Mouse (Mus musculus) liver, embryonic 14.5 days (tissue): Measurements from ENCODE around the gene Egln1. TPM values are rescaled to one million over a fixed set of nuclear protein-coding genes. Genes with fewer than 3 reads are reported as not detected.

Source experiments
- ATAC-seq: fragments of 200-750 bp; cut with Nextera tagmentation; 2 replicates; pipeline ENCODE4 v1.8.0; 2017; ENCODE audit warnings: moderate number of reproducible peaks, mild to moderate bottlenecking, moderate library complexity; ENCODE audit not compliant: insufficient read depth
- DNase-seq, 3 experiments: peaks; one replicate each; pipeline ENCODE4 v3.0.0-alpha.2; 2012 to 2013; ENCODE audit warnings: low read depth in 3 of 3, low spot score in 3 of 3
- H3K27ac ChIP-seq: fragments of 300-500 bp; sonication (generic); 2 replicates; pipeline ENCODE4 v1.5.1; 2014; ENCODE audit warnings: moderate library complexity, mild to moderate bottlenecking, control low read depth, inconsistent platforms
- H3K27me3 ChIP-seq: fragments of 300-500 bp; sonication (generic); 2 replicates; pipeline ENCODE4 v1.6.1; 2014; ENCODE audit warnings: mild to moderate bottlenecking, low read length, moderate library complexity; ENCODE audit not compliant: control insufficient read depth, insufficient read depth
- H3K36me3 ChIP-seq: fragments of 300-500 bp; sonication (generic); replicated peaks from 2 replicates; pipeline ENCODE4 v1.6.1; 2014; ENCODE audit warnings: low read depth; ENCODE audit not compliant: control insufficient read depth, insufficient read depth
- H3K4me1 ChIP-seq, 2 experiments: fragments of 200-500 bp in 1 of 2; fragments of 300-500 bp in 1 of 2; sonication (generic) in 1 of 2; replicated peaks; 2 replicates each; pipeline ENCODE4 v1.6.1; 2012 to 2014; ENCODE audit warnings: antibody characterized with exemption in 1 of 2, inconsistent platforms in 1 of 2, low read length in 1 of 2; ENCODE audit not compliant: control insufficient read depth in 2 of 2, insufficient read depth in 2 of 2
- H3K4me2 ChIP-seq: fragments of 300-500 bp; sonication (generic); 2 replicates; pipeline ENCODE4 v1.6.1; 2014; ENCODE audit warnings: low read depth, mild to moderate bottlenecking, control low read depth, moderate library complexity
- H3K4me3 ChIP-seq, 2 experiments: fragments of 200-500 bp in 1 of 2; fragments of 300-500 bp in 1 of 2; sonication (generic) in 1 of 2; 2 replicates each; pipeline ENCODE4 v1.5.1; 2012 to 2014; ENCODE audit warnings: low read depth in 2 of 2, low read length in 2 of 2, mild to moderate bottlenecking in 2 of 2, control low read depth in 1 of 2, inconsistent platforms in 1 of 2, moderate library complexity in 1 of 2; ENCODE audit not compliant: insufficient read depth in 1 of 2
- H3K9ac ChIP-seq: fragments of 300-500 bp; sonication (generic); replicated peaks from 2 replicates; pipeline ENCODE4 v1.6.1; 2014; ENCODE audit warnings: mild to moderate bottlenecking, control low read depth, moderate library complexity
- H3K9me3 ChIP-seq: fragments of 300-500 bp; sonication (generic); 2 replicates; pipeline ENCODE4 v1.6.1; 2016; ENCODE audit warnings: low read length, mixed read lengths; ENCODE audit not compliant: control insufficient read depth
- CTCF ChIP-seq: IDR thresholded peaks from 2 replicates; pipeline ENCODE4 v1.5.1; 2016; ENCODE audit warnings: antibody characterized with exemption, low read depth, control low read depth
- EP300 ChIP-seq: IDR thresholded peaks from 2 replicates; pipeline ENCODE4 v1.6.1; 2016; ENCODE audit warnings: antibody characterized with exemption, low read depth
- WGBS: fragments of 180-500 bp; shearing (Covaris S2); extraction: QIAGEN DNeasy Blood & Tissue Kit; methylation state at CpG from one replicate; pipeline ENCODE4 v1.1.7; 2014; ENCODE audit not compliant: insufficient replicate concordance; 5-methylcytosine and 5-hydroxymethylcytosine counted together
- polyA plus RNA-seq, 2 experiments: library from polyadenylated mRNA; depleted of rRNA in 1 of 2; stranded (reverse) in 1 of 2; unstranded in 1 of 2; fragments of >200 nt; fragmentation: Nextera tagmentation in 1 of 2; extraction: Ambion mirVana in 1 of 2; gene quantifications; 2 replicates each; pipeline versions ENCODE4 v1.2.1 to v1.2.3; 2012 to 2014

Gene Egln1
- polyA plus RNA-seq, 2 experiments: 3.9 to 5.5 TPM

GRCm38 (mm10) chr8:124910349-124910748 lies 38.8 kb downstream of the Egln1 start:
- no peak for ATAC-seq
- TF ChIP-seq EP300 (no peak), CTCF (no peak)
- Histone ChIP-seq H3K27ac (no peak overlapping the region), H3K4me2 (no peak overlapping the region), H3K9ac (no peak overlapping the region), H3K27me3 (no peaks in the 10 kb centered on the region), H3K4me3 (no peak overlapping the region), H3K4me1 (0 out of 4 replicates have a peak, but pooled peaks cover 0 to 2% of the 10 kb centered on the region in 2 experiments), H3K36me3 (peaks cover 28% of the 10 kb centered on the region), H3K9me3 (no peaks in the 10 kb centered on the region)
- 80% methylated on average over 10 of the region's 10 CpGs for WGBS
- no peak for DNase-seq

- Histone ChIP-seq H3K4me3 (no peak overlapping the region), H3K4me1 (0 out of 4 replicates have a peak, but pooled peaks cover 0 to 2% of the 10 kb centered on the region in 2 experiments), H3K27ac (no peak overlapping the region), H3K36me3 (peaks cover 31% of the 10 kb centered on the region), H3K27me3 (no peaks in the 10 kb centered on the region), H3K4me2 (no peak overlapping the region), H3K9me3 (no peaks in the 10 kb centered on the region), H3K9ac (no peak overlapping the region)
- DNase-seq (no peak), ATAC-seq (no peak)
- 92% methylated on average over 16 of the region's 16 CpGs for WGBS
- no peak for TF ChIP-seq EP300
- no peak for TF ChIP-seq CTCF
Measured at GRCm38 (mm10) chr8:124909936-124910335, 39.2 kb downstream of the Egln1 start.

GRCm38 (mm10) chr8:124905482-124905881 lies 43.6 kb downstream of the Egln1 start:
- ATAC-seq (no peak), DNase-seq (no peak)
- H3K4me2 ChIP-seq: no peak overlapping the region
- TF ChIP-seq EP300: no peak
- TF ChIP-seq CTCF: no peak
- 78% methylated on average over 2 of the region's 2 CpGs for WGBS
- H3K27me3 ChIP-seq: no peaks in the 10 kb centered on the region
- H3K4me1 ChIP-seq: no peaks in the 10 kb centered on the region
- no peaks in the 10 kb centered on the region for H3K9me3 ChIP-seq
- H3K4me3 ChIP-seq: no peak overlapping the region
- no peak overlapping the region for H3K27ac ChIP-seq
- peaks cover 59% of the 10 kb centered on the region for H3K36me3 ChIP-seq
- no peak overlapping the region for H3K9ac ChIP-seq

- 88% methylated on average over 15 of the region's 15 CpGs for WGBS
- H3K4me2 ChIP-seq: no peak overlapping the region
- TF ChIP-seq EP300: no peak
- no peak for TF ChIP-seq CTCF
- no peak for ATAC-seq
- H3K9me3 ChIP-seq: no peaks in the 10 kb centered on the region
- no peak for DNase-seq
- no peak overlapping the region for H3K9ac ChIP-seq
- peaks cover 6 to 9% of the 10 kb centered on the region in 2 experiments for H3K4me1 ChIP-seq
- peaks cover 63% of the 10 kb centered on the region for H3K36me3 ChIP-seq
- no peak overlapping the region for H3K27ac ChIP-seq
- no peaks in the 10 kb centered on the region for H3K27me3 ChIP-seq
- no peak overlapping the region for H3K4me3 ChIP-seq
Measured at GRCm38 (mm10) chr8:124903198-124903597, 45.9 kb downstream of the Egln1 start.

GRCm38 (mm10) chr8:124898251-124898905 lies 50.7 kb downstream of the Egln1 start:
- Histone ChIP-seq H3K36me3 (peaks cover 48% of the 10 kb centered on the region), H3K4me1 (peaks cover 9 to 12% of the 10 kb centered on the region in 2 experiments), H3K4me2 (peak overlapping the region; percentile 84), H3K27ac (no peak overlapping the region; the same call in 1 of the 2 replicates), H3K27me3 (no peaks in the 10 kb centered on the region), H3K4me3 (peak overlapping the region; percentile 83 to 84), H3K9me3 (no peaks in the 10 kb centered on the region), H3K9ac (peak overlapping the region; percentile 75)
- DNase-seq (peak in 1 of 3 experiments; percentile 10), ATAC-seq (no peak)
- TF ChIP-seq CTCF (no peak), EP300 (no peak)
- 3% methylated on average over 31 of the region's 31 CpGs for WGBS
